Comparison of ENCODE assay signal across 17 mouse cellular contexts in genomic region chr12:82972661-82973060, GRCm38 (mm10).
"Had no signal": no experiment of that assay in that cellular context is flagged by ENCODE, and none has a peak within 500 bp of the region (broad histone marks: within the 10 kb centered on the region; RNA-seq: fewer than 3 reads in every experiment).

No protein-coding gene starts in this region.

- H3K4me1 ChIP-seq: neural tube, embryonic 12.5 days; neural tube, embryonic 13.5 days; neural tube, embryonic 15.5 days; stomach, embryonic 15.5 days had no signal

- H3K9me3 ChIP-seq: neural tube, embryonic 12.5 days; neural tube, embryonic 13.5 days; neural tube, embryonic 15.5 days; stomach, embryonic 15.5 days had no signal

- H3K27ac ChIP-seq: neural tube, embryonic 12.5 days; neural tube, embryonic 13.5 days; neural tube, embryonic 15.5 days; stomach, embryonic 15.5 days; stomach, postnatal 0 days had no signal

- H3K36me3 ChIP-seq: neural tube, embryonic 12.5 days; neural tube, embryonic 13.5 days; neural tube, embryonic 15.5 days; stomach, embryonic 15.5 days had no signal

- DNase-seq: retina, postnatal 1 day; right cerebral cortex, adult 18-20 months; right cerebral cortex, postnatal 14 days; right cerebral cortex, postnatal 25 days; right cerebral cortex, postnatal 4 days; spleen, adult 18-20 months; thymus, adult 18-20 months; thymus, adult 2 months; thymus, postnatal 14 days; thymus, postnatal 25 days; thymus, postnatal 36 days; thymus, postnatal 4 days had no signal

- H3K9ac ChIP-seq: neural tube, embryonic 12.5 days; neural tube, embryonic 13.5 days; neural tube, embryonic 15.5 days; stomach, embryonic 15.5 days had no signal

- H3K27me3 ChIP-seq: neural tube, embryonic 12.5 days; neural tube, embryonic 13.5 days; neural tube, embryonic 15.5 days; stomach, embryonic 15.5 days had no signal

- H3K4me3 ChIP-seq: neural tube, embryonic 12.5 days; neural tube, embryonic 13.5 days; neural tube, embryonic 15.5 days; stomach, embryonic 15.5 days had no signal
